Mouse (Mus musculus) neutrophil, adult 5-6 weeks (primary cell): ENCODE measurements at regions not wholly inside any gene's neighbourhood (a gene's known extent, or its start where the extent isn't known, plus 50 kb on each side); places are given as distances from the start of the nearest gene placed in this dataset.

Source experiments
- ATAC-seq: fragments of 151-379, 151-347 bp; 2 replicates; pipeline ENCODE4 v1.8.0; 2017; ENCODE audit warnings: mild to moderate bottlenecking, moderate TSS enrichment; ENCODE audit not compliant: insufficient number of reproducible peaks, poor library complexity, low FRiP score, severe bottlenecking; ENCODE audit errors: extremely low read depth

DNA sequence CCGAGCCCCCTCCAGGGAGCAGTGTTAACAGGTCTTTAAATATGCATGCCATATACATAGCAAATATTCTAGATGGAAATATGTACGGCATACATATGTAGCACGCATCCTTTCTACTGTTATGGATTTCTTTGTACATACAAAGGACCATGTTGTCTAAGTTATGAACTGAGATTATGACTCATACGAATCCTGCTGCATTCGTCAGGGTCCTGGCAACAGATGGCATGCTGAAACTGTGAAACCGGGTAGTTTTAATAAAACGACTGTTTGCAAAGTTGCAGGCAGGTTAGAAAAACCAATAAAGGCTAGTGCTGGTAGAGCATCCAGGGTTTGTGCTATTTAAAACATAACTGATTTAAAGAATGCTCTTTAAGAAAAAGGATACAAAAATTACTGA, 88.8 kb upstream of the Tlk1 start:
- ATAC-seq, result no peak

DNA sequence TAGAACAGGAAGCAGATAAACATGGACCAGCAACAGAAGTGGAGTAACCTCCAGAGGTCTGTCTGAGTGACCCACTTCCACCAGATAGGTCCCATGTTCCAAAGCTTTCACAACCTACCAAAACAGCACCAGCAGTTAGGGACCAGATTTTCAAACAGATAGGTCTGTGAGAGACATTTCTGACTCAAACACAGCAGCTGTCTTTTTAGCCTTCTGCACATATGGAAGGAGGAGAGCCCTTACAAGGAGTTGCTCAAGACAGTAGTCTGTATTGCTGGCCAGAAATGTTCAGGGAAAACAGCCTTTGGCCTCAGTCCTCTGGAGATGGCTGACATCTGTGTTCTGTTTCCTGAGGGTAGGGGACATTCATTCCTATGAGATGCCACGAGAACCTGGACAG, 83.9 kb upstream of the Tlk1 start:
- ATAC-seq, result no peak

DNA sequence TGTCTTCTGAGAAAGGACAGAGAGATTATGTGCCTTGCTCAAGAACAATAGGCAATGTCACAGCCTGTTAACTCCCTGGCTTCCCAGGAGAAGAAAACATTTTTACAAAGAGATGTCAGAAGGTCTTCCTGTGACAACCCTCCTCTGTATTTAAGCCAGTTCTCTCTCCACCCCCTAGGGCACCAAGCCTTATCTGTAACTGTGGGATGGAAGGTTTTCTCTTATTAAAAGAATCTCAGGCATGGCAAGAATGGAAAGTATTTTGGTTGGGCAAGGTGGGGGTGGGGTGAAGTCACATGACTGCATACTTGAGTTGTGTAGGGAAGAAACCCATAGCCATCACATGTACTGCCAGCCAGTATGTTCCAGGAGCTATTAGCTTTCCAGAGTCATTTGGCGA, 83.1 kb upstream of the Tlk1 start:
- no peak for ATAC-seq

GRCm38 (mm10) chr2:70906216-70906615, 80.7 kb upstream of the Tlk1 start:
- no peak for ATAC-seq

GRCm38 (mm10) chr2:70904429-70904828, 78.9 kb upstream of the Tlk1 start:
- ATAC-seq, result no peak

DNA sequence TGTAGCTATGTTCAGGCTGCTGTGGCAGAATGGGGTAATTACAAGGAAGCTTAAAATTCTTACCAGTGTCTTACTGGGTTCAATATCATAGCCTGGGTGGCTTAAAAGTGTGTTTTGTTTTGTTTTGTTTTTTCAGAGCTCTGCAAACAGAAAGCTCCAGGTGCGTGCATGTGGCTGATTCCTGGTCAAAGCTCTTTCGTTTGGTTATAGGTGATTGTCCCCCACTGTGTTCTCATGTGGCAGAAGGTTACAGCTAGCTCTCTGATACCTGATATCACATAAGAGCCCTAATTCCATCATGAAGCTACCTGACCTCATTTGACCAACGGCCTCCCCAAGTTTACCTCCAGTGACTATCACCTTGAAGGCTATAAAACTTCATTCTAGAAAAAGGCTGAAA, 76.7 kb upstream of the Tlk1 start:
- no peak for ATAC-seq

DNA sequence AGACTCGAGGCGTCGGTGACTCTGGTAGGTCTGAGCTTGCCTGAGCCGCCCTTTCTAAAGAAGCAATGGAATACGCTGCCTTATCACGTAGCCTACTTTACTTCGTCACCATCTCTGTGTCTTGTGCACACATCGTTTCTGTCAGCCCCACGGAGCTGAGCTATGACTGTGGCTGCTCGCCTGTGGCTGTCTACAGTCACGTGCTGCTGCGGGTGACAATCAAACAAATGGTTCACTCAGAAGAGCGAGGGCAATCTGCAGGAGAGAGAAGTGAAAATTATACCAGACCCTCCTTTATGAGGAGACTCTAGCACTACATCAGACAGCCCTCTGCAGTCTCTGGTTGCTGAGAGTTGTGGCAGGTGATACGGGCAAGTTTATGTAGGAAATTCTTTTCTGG, 76.0 kb upstream of the Tlk1 start:
- ATAC-seq, result no peak

DNA sequence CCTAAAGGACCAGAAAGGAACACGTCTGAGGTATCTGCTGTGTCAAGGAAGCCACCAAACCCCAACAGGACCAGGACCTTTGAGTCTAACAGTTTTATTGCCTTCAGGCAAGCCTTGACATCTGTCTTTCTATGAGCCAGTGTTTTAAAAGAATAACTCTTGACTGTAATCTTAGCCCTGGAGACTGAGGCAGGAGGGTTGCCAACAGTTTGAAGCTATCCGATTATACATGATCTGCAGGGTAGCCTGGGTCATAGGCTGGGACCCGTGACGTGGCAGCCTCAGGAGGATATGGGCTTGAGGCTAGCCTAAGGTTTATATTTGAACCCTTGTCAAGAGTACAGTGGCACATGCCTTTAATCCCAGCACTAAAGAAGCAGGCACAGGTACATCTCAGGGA, 73.5 kb upstream of the Tlk1 start:
- ATAC-seq, result no peak

GRCm38 (mm10) chr2:70898396-70898795, 72.9 kb upstream of the Tlk1 start:
- no peak for ATAC-seq

DNA sequence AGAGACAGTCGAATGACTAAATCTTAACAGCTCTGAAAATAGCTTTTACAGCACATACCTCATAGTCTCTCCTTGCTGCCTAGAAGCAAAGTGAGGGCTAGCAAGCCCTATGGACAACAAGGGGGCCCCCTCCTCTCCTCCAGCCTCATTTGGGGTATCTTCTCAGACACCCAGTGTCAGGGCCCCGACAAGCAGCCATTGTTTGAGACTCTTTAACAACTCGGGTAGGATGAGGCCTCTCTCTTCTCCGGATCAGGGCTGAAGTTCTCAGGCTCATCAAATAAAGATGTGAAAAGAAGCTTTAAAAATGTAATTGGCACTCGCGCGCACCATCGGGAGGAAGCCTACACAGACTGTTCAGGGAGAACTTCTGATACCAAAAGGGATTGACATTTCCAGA, 71.8 kb upstream of the Tlk1 start:
- no peak for ATAC-seq

DNA sequence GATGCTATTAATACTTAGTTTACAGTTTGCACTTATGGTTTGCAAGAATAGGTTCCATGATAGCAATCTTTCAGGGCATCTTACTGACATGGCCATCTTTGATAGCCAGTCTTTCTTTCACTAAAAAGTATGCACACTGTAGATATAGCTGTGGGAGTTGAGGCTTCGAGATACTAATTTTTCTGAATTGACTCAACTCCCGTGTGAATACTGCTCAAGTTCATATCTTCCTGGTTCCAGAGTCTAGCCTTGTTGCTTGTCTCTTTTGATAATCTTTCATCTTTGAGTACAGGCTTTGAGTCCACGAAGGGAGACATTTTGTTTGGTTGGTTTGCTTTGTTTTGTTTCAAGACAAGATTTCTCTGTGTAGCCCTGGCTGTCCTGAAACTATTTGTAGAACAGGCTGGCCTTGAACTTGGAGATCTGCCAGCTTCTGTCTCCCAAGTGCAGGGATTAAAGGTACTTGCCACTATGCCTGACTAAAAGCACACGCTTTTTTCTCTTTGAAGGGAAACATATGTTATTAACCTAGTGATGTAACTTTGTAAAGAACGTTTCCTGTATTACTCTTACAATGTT, 64.1 kb upstream of the Tlk1 start:
- ATAC-seq, result no peak

DNA sequence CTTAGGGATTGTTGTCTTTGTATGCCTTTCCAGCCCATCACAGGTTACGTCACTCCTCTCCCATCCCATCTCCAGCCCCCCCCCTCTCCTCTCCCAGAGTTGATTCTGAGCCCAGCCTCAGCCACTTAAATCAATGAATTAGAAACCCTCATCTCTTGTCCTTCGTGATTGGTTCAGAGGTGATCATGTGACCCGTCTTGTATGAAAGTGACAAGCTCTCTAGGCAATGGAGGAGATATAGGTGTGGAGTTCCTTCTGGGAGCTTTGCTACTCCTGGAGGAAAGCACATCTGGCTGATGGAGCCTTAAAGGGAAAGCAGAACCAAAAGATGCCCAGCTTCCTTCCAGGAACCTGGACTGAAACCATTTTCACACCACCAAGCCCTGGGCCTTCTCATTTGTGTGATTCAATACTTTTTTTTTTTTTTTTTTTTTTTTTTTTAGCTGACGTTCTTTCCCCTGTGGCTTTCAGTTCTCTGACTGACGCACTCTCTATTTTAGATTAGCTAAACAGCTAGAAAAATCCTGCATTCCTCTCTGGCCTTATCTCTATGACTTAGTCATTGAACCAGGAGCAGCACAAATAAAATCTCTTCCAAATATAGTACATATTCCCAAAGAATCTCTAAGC, 63.4 kb upstream of the Tlk1 start:
- ATAC-seq, result no peak

DNA sequence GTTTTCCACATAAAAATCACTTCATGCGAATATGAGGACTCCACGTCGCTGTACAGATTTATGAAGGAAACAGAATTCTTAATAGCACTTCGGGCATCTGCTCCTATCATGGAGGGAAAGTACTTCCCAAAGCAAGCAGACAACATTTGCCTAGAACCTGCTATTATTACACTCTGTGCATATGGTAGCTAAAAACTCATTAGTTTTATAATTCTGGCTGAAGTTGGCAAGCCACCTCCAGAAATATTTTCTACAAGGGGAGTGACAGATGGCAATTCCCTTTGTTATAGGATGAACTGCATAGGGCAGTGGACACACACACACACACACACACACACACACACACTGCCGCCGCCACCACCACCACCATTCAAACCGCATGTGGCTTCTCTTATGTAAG, 61.3 kb upstream of the Tlk1 start:
- ATAC-seq, result no peak

GRCm38 (mm10) chr2:70885674-70886073, 60.1 kb upstream of the Tlk1 start:
- ATAC-seq, result peak; percentile 79

- no peak for ATAC-seq
These were observed 52.0 kb upstream of the Tlk1 start for GRCm38 (mm10) chr2:70877333-70878080.

GRCm38 (mm10) chr2:70876251-70876650, 50.7 kb upstream of the Tlk1 start:
- ATAC-seq, result no peak
